Mouse (Mus musculus) testis, adult 2 months (tissue): ENCODE results near the gene Zfp866.

Experiments
- CTCF ChIP-seq: fragments of 200-500 bp; IDR thresholded peaks from 2 replicates; pipeline ENCODE4 v1.5.1; 2012; ENCODE audit warnings: low read depth, mild to moderate bottlenecking, inconsistent platforms, low read length, moderate library complexity; ENCODE audit not compliant: control insufficient read depth, insufficient read depth, insufficient replicate concordance
- POLR2A ChIP-seq: fragments of 200-500 bp; IDR thresholded peaks from 2 replicates; pipeline ENCODE4 v1.6.1; 2012; ENCODE audit warnings: low read depth, mild to moderate bottlenecking, inconsistent platforms, low read length, moderate library complexity; ENCODE audit not compliant: control insufficient read depth

- TF ChIP-seq CTCF (no peak), POLR2A (no peak)
Measured at GRCm38 (mm10) chr8:69805086-69805485, 14.1 kb upstream of the Zfp866 start.
